Mouse (Mus musculus) c-Kit-negative CD71-positive TER-119-positive erythroid progenitor cells, embryonic 14.5 days (primary cell): ENCODE measurements around the gene Rasal3.
A peak's percentile ranks its signal among the peaks of the same experiment; 100 is the strongest.

Experiments
- DNase-seq: peaks from one replicate; pipeline ENCODE4 v3.0.0-alpha.2; 2013; ENCODE audit warnings: low read depth, low spot score

Gene Rasal3

DNA sequence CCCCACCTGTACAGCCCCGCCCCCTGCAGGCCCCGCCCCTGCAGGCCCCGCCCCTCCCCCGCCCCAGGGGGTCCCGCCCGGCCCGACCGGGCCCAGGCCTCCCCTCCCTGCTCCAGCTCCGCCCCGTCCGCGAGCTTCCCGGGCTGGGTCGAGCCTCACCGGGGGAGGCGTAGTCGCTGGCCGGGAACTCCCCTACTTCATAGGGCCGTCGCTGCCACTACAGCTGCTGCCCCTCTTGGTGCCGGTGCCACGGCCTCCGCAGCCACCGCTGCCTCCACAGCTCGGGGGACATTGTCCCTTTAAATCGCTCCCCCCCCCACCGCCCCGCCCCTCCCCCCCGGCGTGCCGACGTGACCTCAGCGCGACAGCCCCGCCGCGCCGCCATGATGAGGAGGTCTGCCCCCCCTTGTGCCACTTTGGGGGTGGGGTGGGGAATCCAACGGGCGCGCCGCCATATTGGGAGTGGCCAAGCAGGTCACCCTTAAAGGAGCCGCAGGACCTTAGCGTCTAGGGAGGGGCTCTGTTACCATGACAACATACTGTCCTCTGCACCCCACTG lies 14.2 kb downstream of the Rasal3 start, which contains the start of gene Wiz:
TSS of gene Wiz (minus strand) at position 339 of the 559 bp plus-strand sequence.
- peak; percentile 49 for DNase-seq

GRCm38 (mm10) chr17:32388370-32389100 lies 14.8 kb downstream of the Rasal3 start:
- no peak for DNase-seq

DNA sequence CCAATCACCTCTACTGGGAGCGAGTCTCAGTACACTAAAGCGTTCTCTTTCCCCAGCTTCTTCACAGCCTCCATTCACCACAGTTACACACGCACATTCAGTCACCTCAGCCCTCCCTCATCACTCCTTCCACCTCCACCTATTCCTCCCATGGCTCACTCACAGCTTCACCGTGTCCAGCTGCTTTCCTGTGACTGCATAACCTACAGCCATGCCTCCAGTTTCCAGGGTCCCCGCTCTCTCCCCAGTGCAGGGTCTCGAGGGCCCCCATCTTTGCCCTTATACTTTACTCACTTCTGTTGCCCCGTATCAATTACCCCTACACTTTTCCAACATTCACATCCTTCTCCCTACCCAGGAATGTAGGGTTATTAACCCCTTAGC lies 15.4 kb downstream of the Rasal3 start:
- DNase-seq, result no peak

- DNase-seq, result peak; percentile 52
Measured at GRCm38 (mm10) chr17:32386659-32387432, 16.5 kb downstream of the Rasal3 start.

GRCm38 (mm10) chr17:32383661-32384060 lies 19.7 kb downstream of the Rasal3 start:
- DNase-seq, result no peak

DNA sequence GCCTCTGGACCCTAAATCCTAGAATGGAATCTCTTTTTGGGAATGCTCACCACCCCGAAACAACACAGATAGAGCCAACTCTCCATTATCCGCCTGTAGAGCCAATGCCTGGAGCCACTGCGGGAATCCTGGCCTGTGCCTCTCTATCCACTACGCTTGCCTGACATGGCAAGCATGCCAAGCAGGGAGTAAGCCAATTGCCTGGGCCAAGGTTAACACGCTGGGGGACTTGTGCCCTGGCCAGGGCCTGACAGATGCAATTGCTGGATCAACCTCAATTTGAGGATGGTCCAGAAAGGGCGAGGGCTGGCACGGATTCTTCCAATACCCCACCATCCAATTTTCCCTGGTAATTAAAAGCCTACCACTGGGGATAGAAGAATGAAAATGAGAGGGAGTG lies 20.8 kb downstream of the Rasal3 start:
- no peak for DNase-seq

- no peak for DNase-seq
Measured at GRCm38 (mm10) chr17:32378786-32379185, 24.6 kb downstream of the Rasal3 start.

- no peak for DNase-seq
Measured at GRCm38 (mm10) chr17:32377137-32377536, 26.2 kb downstream of the Rasal3 start.

GRCm38 (mm10) chr17:32376475-32376874 lies 26.9 kb downstream of the Rasal3 start:
- no peak for DNase-seq

- DNase-seq, result no peak
Measured at GRCm38 (mm10) chr17:32368991-32369578, 34.3 kb downstream of the Rasal3 start.

GRCm38 (mm10) chr17:32367706-32368105 lies 35.7 kb downstream of the Rasal3 start:
- DNase-seq, result no peak

DNA sequence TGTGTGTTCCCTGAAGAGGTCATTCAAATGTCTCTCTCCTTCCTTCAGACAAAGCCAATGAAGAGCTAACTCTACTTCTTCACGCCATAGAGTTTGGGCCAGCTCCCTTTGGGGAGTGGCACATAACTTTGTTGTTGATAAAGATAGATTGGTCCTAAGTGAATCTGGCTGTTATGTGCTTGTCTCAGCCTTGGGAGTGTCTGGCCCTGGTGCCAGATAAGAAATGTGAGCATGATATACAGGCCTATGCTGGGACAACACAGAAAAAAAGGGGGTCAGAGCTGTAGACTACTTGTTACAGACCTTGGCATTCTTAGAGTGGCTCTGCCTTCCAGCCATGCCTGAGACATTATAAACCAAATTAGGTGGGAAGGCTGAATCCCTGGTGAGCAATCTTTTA lies 38.1 kb downstream of the Rasal3 start:
- no peak for DNase-seq

GRCm38 (mm10) chr17:32364850-32365249 lies 38.5 kb downstream of the Rasal3 start:
- no peak for DNase-seq

DNA sequence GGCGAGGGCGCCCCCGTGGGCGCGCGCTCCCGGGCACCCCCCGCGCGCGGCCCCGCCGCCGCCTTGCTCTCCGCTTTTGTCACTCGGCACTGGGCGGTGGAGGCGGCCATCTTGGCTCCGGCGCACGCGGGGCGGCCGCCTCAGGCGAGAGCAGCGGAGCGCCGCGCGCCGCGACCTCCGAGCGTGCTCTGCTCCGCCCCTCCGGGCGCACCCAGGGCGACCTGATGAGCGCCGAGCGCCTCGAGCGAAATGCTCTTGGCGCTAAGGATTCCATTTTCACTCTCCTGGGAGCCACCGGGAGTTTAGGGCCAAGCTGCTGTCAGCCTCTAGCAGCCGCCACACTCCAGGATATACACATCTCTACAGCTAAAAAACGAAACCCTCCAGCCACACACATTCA lies 39.1 kb downstream of the Rasal3 start:
- DNase-seq, result peak; percentile 76

GRCm38 (mm10) chr17:32363821-32364301 lies 39.5 kb downstream of the Rasal3 start:
- DNase-seq, result no peak

GRCm38 (mm10) chr17:32362686-32363085 lies 40.7 kb downstream of the Rasal3 start:
- DNase-seq, result no peak

- DNase-seq, result no peak
Measured at GRCm38 (mm10) chr17:32359928-32360327, 43.5 kb downstream of the Rasal3 start.

DNA sequence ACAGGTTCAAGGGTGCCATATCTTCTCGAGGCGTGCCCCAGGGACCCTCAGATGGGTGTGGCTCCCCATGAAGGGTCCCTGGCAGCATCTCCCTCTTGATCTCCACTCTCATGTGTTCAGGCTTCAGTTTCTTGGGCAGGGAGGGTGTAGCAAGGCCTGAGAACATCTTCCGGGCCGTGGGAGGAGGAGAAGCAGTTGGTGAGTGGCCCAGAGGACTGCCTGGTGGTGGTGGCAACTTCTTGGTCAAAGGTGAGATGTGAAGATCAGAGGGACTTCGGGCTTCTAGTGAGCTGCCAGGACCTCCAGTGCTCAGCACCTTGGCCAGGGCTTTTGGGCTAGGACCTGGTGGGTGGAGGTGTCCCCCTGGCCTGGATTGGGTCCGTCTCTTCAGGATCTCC lies 44.4 kb downstream of the Rasal3 start:
- no peak for DNase-seq

DNA sequence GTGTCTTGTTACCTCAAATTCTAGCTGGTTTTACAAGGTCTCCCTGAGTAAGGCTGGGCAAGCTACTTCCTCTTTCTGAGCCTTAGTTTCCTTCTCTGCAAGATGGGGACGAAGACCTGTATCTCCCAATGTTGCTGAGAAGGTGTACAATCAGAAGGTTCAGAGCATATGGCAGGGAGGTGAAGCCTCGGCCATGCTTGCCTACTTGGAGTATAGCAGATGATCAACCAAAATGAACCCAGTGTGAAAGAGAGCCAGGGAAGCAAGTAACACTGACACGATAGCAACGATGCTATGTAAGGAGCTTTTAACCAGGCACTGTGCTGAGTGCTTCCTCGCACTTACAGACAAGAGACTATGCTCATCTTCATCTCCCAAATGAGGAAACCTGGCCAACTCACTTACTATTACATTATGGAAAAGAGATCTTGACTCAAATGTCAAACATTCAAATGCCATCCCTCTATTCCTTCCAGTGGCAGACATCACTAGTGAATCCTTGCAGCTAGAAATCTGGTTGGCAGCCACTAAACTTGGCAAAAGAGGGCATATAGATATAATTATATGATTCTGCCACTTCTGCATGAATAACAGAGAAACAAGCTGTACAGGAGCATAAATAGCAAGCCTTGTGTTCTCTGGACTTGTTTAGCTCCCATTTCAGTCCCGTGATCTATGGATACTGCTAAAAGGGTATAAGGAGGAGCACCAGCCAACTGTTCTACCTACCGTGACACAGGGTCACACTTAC lies 45.0 kb downstream of the Rasal3 start:
- DNase-seq, result no peak

GRCm38 (mm10) chr17:32356766-32357760 lies 46.3 kb downstream of the Rasal3 start:
- DNase-seq, result no peak
